ENCODE assay signal across 14 mouse cellular contexts in genomic region chr1:180866001-180866400, GRCm38 (mm10). TPM values are rescaled to one million over a fixed set of nuclear protein-coding genes. Genes with fewer than 3 reads are reported as not detected.
"Had no signal": no experiment of that assay in that cellular context is flagged by ENCODE, and none has a peak within 500 bp of the region (broad histone marks: within the 10 kb centered on the region; RNA-seq: fewer than 3 reads in every experiment).

No protein-coding gene starts in this region.

- ATAC-seq: hindbrain, embryonic 16.5 days; liver, embryonic 12.5 days had no signal

- H3K9me3 ChIP-seq: limb, embryonic 13.5 days; liver, embryonic 12.5 days; midbrain, embryonic 12.5 days; neural tube, embryonic 12.5 days had no signal

- H3K27ac ChIP-seq: kidney, postnatal 0 days; limb, embryonic 13.5 days; liver, embryonic 12.5 days; midbrain, embryonic 12.5 days; neural tube, embryonic 12.5 days; stomach, postnatal 0 days had no signal

- H3K27me3 ChIP-seq: limb, embryonic 13.5 days; liver, embryonic 12.5 days; midbrain, embryonic 12.5 days; neural tube, embryonic 12.5 days had no signal

- H3K9ac ChIP-seq: limb, embryonic 13.5 days; liver, embryonic 12.5 days; midbrain, embryonic 12.5 days; neural tube, embryonic 12.5 days had no signal

- DNase-seq: kidney, adult 11 months; kidney, adult 9 months; kidney, postnatal 36 days; layer of hippocampus, adult 9-11 months; layer of hippocampus, postnatal 36 days; thymus, postnatal 36 days had no signal

- H3K4me2 ChIP-seq: limb, embryonic 13.5 days; liver, embryonic 12.5 days; midbrain, embryonic 12.5 days; neural tube, embryonic 12.5 days had no signal

- H3K4me1 ChIP-seq: limb, embryonic 13.5 days; midbrain, embryonic 12.5 days; neural tube, embryonic 12.5 days had no signal

- H3K4me3 ChIP-seq: limb, embryonic 13.5 days; liver, embryonic 12.5 days; midbrain, embryonic 12.5 days; neural tube, embryonic 12.5 days had no signal

RNA-seq across cellular contexts. Expression of gene Lefty2, which starts 26.9 kb away (rescaled TPM):
- polyA plus RNA-seq: liver, embryonic 12.5 days; liver, embryonic 16.5 days; midbrain, embryonic 12.5 days; neural tube, embryonic 12.5 days had no signal
